16 mouse cellular contexts compared by ENCODE assay signal in the genomic region with DNA sequence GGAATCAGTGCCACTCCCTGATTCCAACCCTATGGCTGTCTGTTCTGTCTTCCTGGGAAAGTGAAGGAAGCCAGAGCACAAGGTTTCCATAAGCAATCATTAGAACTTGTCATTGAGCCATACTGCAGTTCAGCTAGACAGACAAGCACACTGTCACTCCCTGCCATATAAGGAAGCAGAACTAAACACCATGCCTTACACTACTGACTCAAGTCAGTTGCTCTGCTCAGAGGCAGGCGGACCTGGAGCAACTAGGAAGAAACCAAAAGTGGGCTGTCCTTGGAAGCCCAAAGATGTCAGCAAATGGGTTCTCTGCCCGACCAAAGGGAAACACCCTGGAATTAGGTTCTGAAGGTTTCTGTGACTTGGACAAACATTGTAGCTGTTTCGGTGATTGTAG. TPM values are rescaled to one million over a fixed set of nuclear protein-coding genes. Genes with fewer than 3 reads are reported as not detected.
A peak's percentile ranks its signal among the peaks of the same experiment; 100 is the strongest.
DNase-seq lines count a peak whose midpoint lies in the region; ATAC-seq and TF ChIP-seq lines count a peak whose summit lies in the region.
"Had no signal": no experiment of that assay in that cellular context is flagged by ENCODE, and none has a peak within 500 bp of the region (broad histone marks: within the 10 kb centered on the region; RNA-seq: fewer than 3 reads in every experiment).

No protein-coding gene starts in this region.

- no peaks in the 10 kb centered on the region for H3K27me3 ChIP-seq in heart, embryonic 10.5 days (ENCODE audit: insufficient read depth, poor library complexity, severe bottlenecking)
- H3K27me3 ChIP-seq in liver, embryonic 12.5 days (replicated peaks), result no peaks in the 10 kb centered on the region; the same call in 1 of the 2 replicates
- H3K27me3 ChIP-seq in liver, postnatal 0 days (ENCODE audit: insufficient read depth, low read length), result no peaks in the 10 kb centered on the region
- no peaks in the 10 kb centered on the region for H3K27me3 ChIP-seq in embryonic facial prominence, embryonic 13.5 days
- H3K27me3 ChIP-seq in myocyte (ENCODE audit: control insufficient read depth, insufficient read depth, insufficient read length), result no peaks in the 10 kb centered on the region
- H3K27me3 ChIP-seq: limb, embryonic 12.5 days had no signal

- intact Hi-C loops in heart, postnatal 25 days (cut with DNase I), result no loop called here

- TF ChIP-seq EP300 in liver, postnatal 0 days (IDR thresholded peaks at IDR 0.05; ENCODE audit: low read depth), result no peak

- TF ChIP-seq POLR2A in myocyte (IDR thresholded peaks at IDR 0.05; ENCODE audit: insufficient read length, low read depth), result no peak

- H3K4me2 ChIP-seq in liver, embryonic 12.5 days, result no peak overlapping the region
- H3K4me2 ChIP-seq in liver, postnatal 0 days (ENCODE audit: low read depth, low read length), result no peak overlapping the region
- H3K4me2 ChIP-seq in embryonic facial prominence, embryonic 13.5 days, result no peak overlapping the region
- H3K4me2 ChIP-seq in myocyte (ENCODE audit: low read depth), result peak overlapping the region; percentile 98
- H3K4me2 ChIP-seq: limb, embryonic 12.5 days; midbrain, embryonic 11.5 days had no signal

- no peak for TF ChIP-seq CTCF in liver, postnatal 0 days (IDR thresholded peaks at IDR 0.05; ENCODE audit: low read depth)

- DNase-seq in heart, embryonic 10.5 days (ENCODE audit: low spot score), result no peak
- DNase-seq in heart, postnatal 25 days (ENCODE audit: low spot score), result no peak
- no peak for DNase-seq in liver, postnatal 0 days
- no peak for DNase-seq in adrenal gland, adult 18-20 months (ENCODE audit: low spot score in 2 of 2)
- DNase-seq in retina, embryonic 14.5 days (ENCODE audit: low spot score), result no peak
- DNase-seq: B cell, adult 2 months; cerebellum, postnatal 25 days; kidney, adult 8-10 months; retina, postnatal 1 day; thymus, postnatal 14 days had no signal

- H3K9me3 ChIP-seq in heart, embryonic 10.5 days, result no peaks in the 10 kb centered on the region
- no peaks in the 10 kb centered on the region for H3K9me3 ChIP-seq in liver, embryonic 12.5 days (replicated peaks)
- H3K9me3 ChIP-seq in liver, postnatal 0 days (ENCODE audit: low read length), result no peaks in the 10 kb centered on the region
- H3K9me3 ChIP-seq in embryonic facial prominence, embryonic 13.5 days, result no peaks in the 10 kb centered on the region
- H3K9me3 ChIP-seq: limb, embryonic 12.5 days had no signal

- 54% methylated on average over 3 of the region's 3 CpGs for WGBS in heart, embryonic 10.5 days
- 60% methylated on average over 3 of the region's 3 CpGs for WGBS in liver, embryonic 12.5 days (ENCODE audit: insufficient replicate concordance)
- 63% methylated on average over 3 of the region's 3 CpGs for WGBS in liver, postnatal 0 days (ENCODE audit: insufficient replicate concordance)
- WGBS in embryonic facial prominence, embryonic 13.5 days, result 78% methylated on average over 3 of the region's 3 CpGs

- no peak overlapping the region for H3K4me3 ChIP-seq in heart, embryonic 10.5 days
- no peak overlapping the region for H3K4me3 ChIP-seq in liver, embryonic 12.5 days
- H3K4me3 ChIP-seq in liver, postnatal 0 days (ENCODE audit: low read depth, low read length), result no peak overlapping the region
- H3K4me3 ChIP-seq in embryonic facial prominence, embryonic 13.5 days, result no peak overlapping the region
- no peak overlapping the region for H3K4me3 ChIP-seq in myocyte
- H3K4me3 ChIP-seq: limb, embryonic 12.5 days had no signal

- ATAC-seq in liver, embryonic 12.5 days, result no peak
- ATAC-seq in liver, postnatal 0 days, result no peak
- no peak for ATAC-seq in embryonic facial prominence, embryonic 13.5 days (ENCODE audit: insufficient number of reproducible peaks, insufficient read depth, low FRiP score, low TSS enrichment, low read depth)

- peak overlapping the region; percentile 90 for H3K27ac ChIP-seq in heart, embryonic 10.5 days
- H3K27ac ChIP-seq in liver, embryonic 12.5 days, result 0 out of 2 replicates have a peak overlapping the region, but pooled peaks have one; percentile 25
- H3K27ac ChIP-seq in liver, postnatal 0 days (ENCODE audit: low read depth), result no peak overlapping the region
- peak overlapping the region; percentile 39; the same call in 1 of the 2 replicates for H3K27ac ChIP-seq in embryonic facial prominence, embryonic 13.5 days

- H3K4me1 ChIP-seq in heart, embryonic 10.5 days, result peaks cover 80% of the 10 kb centered on the region
- peaks cover 37% of the 10 kb centered on the region for H3K4me1 ChIP-seq in liver, embryonic 12.5 days
- peaks cover 11% of the 10 kb centered on the region for H3K4me1 ChIP-seq in liver, postnatal 0 days (ENCODE audit: insufficient read depth)
- peaks cover 76% of the 10 kb centered on the region for H3K4me1 ChIP-seq in embryonic facial prominence, embryonic 13.5 days

- peaks cover 91% of the 10 kb centered on the region for H3K79me2 ChIP-seq in myocyte (ENCODE audit: control insufficient read depth, insufficient read depth)

- H3ac ChIP-seq in myocyte (ENCODE audit: control insufficient read depth, insufficient read length), result no peak overlapping the region

- no peaks in the 10 kb centered on the region for H3K36me3 ChIP-seq in heart, embryonic 10.5 days
- no peaks in the 10 kb centered on the region for H3K36me3 ChIP-seq in liver, embryonic 12.5 days
- no peaks in the 10 kb centered on the region for H3K36me3 ChIP-seq in liver, postnatal 0 days (replicated peaks; ENCODE audit: insufficient read depth, low read length)
- H3K36me3 ChIP-seq in embryonic facial prominence, embryonic 13.5 days, result peaks cover 3% of the 10 kb centered on the region; the same call in 1 of the 2 replicates
- no peaks in the 10 kb centered on the region for H3K36me3 ChIP-seq in myocyte (ENCODE audit: control insufficient read depth, insufficient read depth)
- H3K36me3 ChIP-seq: limb, embryonic 12.5 days had no signal

- no peak overlapping the region for H3K9ac ChIP-seq in liver, embryonic 12.5 days
- no peak overlapping the region for H3K9ac ChIP-seq in liver, postnatal 0 days (replicated peaks)
- H3K9ac ChIP-seq in embryonic facial prominence, embryonic 13.5 days, result no peak overlapping the region
- H3K9ac ChIP-seq: limb, embryonic 12.5 days had no signal

TF ChIP-seq in myocyte, 11 proteins besides CTCF, POLR2A, EP300 and RAD21:
- TF ChIP-seq MAX (IDR thresholded peaks at IDR 0.05; ENCODE audit: low read depth) (no peak), SRF (IDR thresholded peaks at IDR 0.05; ENCODE audit: control insufficient read depth, insufficient read length, low read depth) (peak; percentile 98)
TF ChIP-seq in myocyte: peak in this region for 1.

RNA-seq across cellular contexts. Expression of a gene that starts 10.3 kb away (rescaled TPM):
- polyA plus RNA-seq in heart, embryonic 10.5 days (2016; fragmentation: Nextera tagmentation; extraction: Ambion mirVana), result 123 and 189 TPM in 2 replicates
- total RNA-seq in heart, postnatal 25 days (2021), result 10 to 100 TPM; 49.3 to 53.1 TPM
- polyA plus RNA-seq in liver, embryonic 12.5 days (2016; fragmentation: Nextera tagmentation; extraction: Ambion mirVana), result 76.2 and 80.2 TPM in 2 replicates
- 116 and 131 TPM in 2 replicates for polyA plus RNA-seq in liver, postnatal 0 days (2015; fragmentation: Nextera tagmentation; extraction: Ambion mirVana)
- polyA plus RNA-seq in embryonic facial prominence, embryonic 13.5 days (2015; fragmentation: Nextera tagmentation; extraction: Ambion mirVana), result 432 and 463 TPM in 2 replicates
- 88.1 TPM for polyA plus RNA-seq in myocyte (2012; fragmentation: generic; extraction: Trizol)
- 10 to 100 TPM; 63.8 to 89.6 TPM for total RNA-seq in adrenal gland, adult 18-20 months (2021)
- total RNA-seq: MEL had no signal
